Mouse (Mus musculus): ENCODE data around the gene Pam. TPM values are rescaled to one million over a fixed set of nuclear protein-coding genes. Genes with fewer than 3 reads are reported as not detected.
A peak's percentile ranks its signal among the peaks of the same experiment; 100 is the strongest.

The Pam gene
- total and polyA plus RNA-seq, 2 experiments from 2014 or later = 46.6 to 125 TPM

GRCm38 (mm10) chr1:97821282-97821681, 274.2 kb downstream of the Pam start:
- Histone ChIP-seq H3K36me3 (ENCODE audit: insufficient read depth, low read length) (peaks cover 8% of the 10 kb centered on the region), H3K4me3 (ENCODE audit: low read depth, low read length) (no peak overlapping the region), H3K4me2 (ENCODE audit: low read depth, low read length, poor library complexity, severe bottlenecking) (no peak overlapping the region), H3K4me1 (ENCODE audit: insufficient read depth, low read length) (no peaks in the 10 kb centered on the region), H3K9me3 (ENCODE audit: low read length) (no peaks in the 10 kb centered on the region), H3K9ac (replicated peaks; ENCODE audit: low read length, poor library complexity, severe bottlenecking) (no peak overlapping the region), H3K27ac (ENCODE audit: low read depth, low read length) (no peak overlapping the region), H3K27me3 (ENCODE audit: insufficient read depth, low read length) (no peaks in the 10 kb centered on the region)
- TF ChIP-seq CTCF (IDR thresholded peaks at IDR 0.05) = no peak
- DNase-seq (ENCODE audit: low spot score) (no peak), ATAC-seq (ENCODE audit: low FRiP score) (no peak)
- WGBS = 93% methylated on average over 3 of the region's 3 CpGs

GRCm38 (mm10) chr1:97809255-97809912, 286.1 kb downstream of the Pam start:
- H3K4me3 ChIP-seq (ENCODE audit: low read depth, low read length) = no peak overlapping the region
- no peak overlapping the region for H3K27ac ChIP-seq (ENCODE audit: low read depth, low read length)
- ATAC-seq (ENCODE audit: low FRiP score) (no peak; the same call in 1 of the 2 replicates), DNase-seq (ENCODE audit: low spot score) (peak; percentile 62)
- no peak overlapping the region for H3K4me2 ChIP-seq (ENCODE audit: low read depth, low read length, poor library complexity, severe bottlenecking)
- peak; percentile 83 for TF ChIP-seq CTCF (IDR thresholded peaks at IDR 0.05)
- H3K9me3 ChIP-seq (ENCODE audit: low read length) = no peaks in the 10 kb centered on the region
- no peak overlapping the region for H3K9ac ChIP-seq (replicated peaks; ENCODE audit: low read length, poor library complexity, severe bottlenecking)
- 31% methylated on average over 2 of the region's 2 CpGs for WGBS
- H3K36me3 ChIP-seq (ENCODE audit: insufficient read depth, low read length) = no peaks in the 10 kb centered on the region
- H3K4me1 ChIP-seq (ENCODE audit: insufficient read depth, low read length) = no peaks in the 10 kb centered on the region
- no peaks in the 10 kb centered on the region for H3K27me3 ChIP-seq (ENCODE audit: insufficient read depth, low read length)

GRCm38 (mm10) chr1:97804520-97804919, 290.9 kb downstream of the Pam start:
- no peak overlapping the region for H3K27ac ChIP-seq (ENCODE audit: low read depth, low read length)
- no peak overlapping the region for H3K9ac ChIP-seq (replicated peaks; ENCODE audit: low read length, poor library complexity, severe bottlenecking)
- H3K36me3 ChIP-seq (ENCODE audit: insufficient read depth, low read length) = no peaks in the 10 kb centered on the region
- H3K9me3 ChIP-seq (ENCODE audit: low read length) = peaks cover 3% of the 10 kb centered on the region; the same call in 1 of the 2 replicates
- ATAC-seq (ENCODE audit: low FRiP score) (no peak), DNase-seq (ENCODE audit: low spot score) (no peak)
- TF ChIP-seq CTCF (IDR thresholded peaks at IDR 0.05) = no peak
- no peaks in the 10 kb centered on the region for H3K27me3 ChIP-seq (ENCODE audit: insufficient read depth, low read length)
- no peak overlapping the region for H3K4me3 ChIP-seq (ENCODE audit: low read depth, low read length)
- H3K4me2 ChIP-seq (ENCODE audit: low read depth, low read length, poor library complexity, severe bottlenecking) = no peak overlapping the region
- H3K4me1 ChIP-seq (ENCODE audit: insufficient read depth, low read length) = no peaks in the 10 kb centered on the region

- DNase-seq (ENCODE audit: low spot score) = peak; percentile 42
- no peak for ATAC-seq (ENCODE audit: low FRiP score)
- Histone ChIP-seq H3K27ac (ENCODE audit: low read depth, low read length) (no peak overlapping the region), H3K4me1 (ENCODE audit: insufficient read depth, low read length) (no peaks in the 10 kb centered on the region), H3K4me3 (ENCODE audit: low read depth, low read length) (no peak overlapping the region), H3K9me3 (ENCODE audit: low read length) (peaks cover 3% of the 10 kb centered on the region; the same call in 1 of the 2 replicates), H3K36me3 (ENCODE audit: insufficient read depth, low read length) (no peaks in the 10 kb centered on the region), H3K9ac (replicated peaks; ENCODE audit: low read length, poor library complexity, severe bottlenecking) (no peak overlapping the region), H3K4me2 (ENCODE audit: low read depth, low read length, poor library complexity, severe bottlenecking) (no peak overlapping the region), H3K27me3 (ENCODE audit: insufficient read depth, low read length) (no peaks in the 10 kb centered on the region)
- peak; percentile 72 for TF ChIP-seq CTCF (IDR thresholded peaks at IDR 0.05)
- 34% methylated on average over 4 of the region's 4 CpGs for WGBS
Observed at GRCm38 (mm10) chr1:97802207-97802902, 293.1 kb downstream of the Pam start.

- ATAC-seq (ENCODE audit: low FRiP score) (no peak), DNase-seq (ENCODE audit: low spot score) (no peak)
- H3K27me3 ChIP-seq (ENCODE audit: insufficient read depth, low read length) = no peaks in the 10 kb centered on the region
- no peaks in the 10 kb centered on the region for H3K36me3 ChIP-seq (ENCODE audit: insufficient read depth, low read length)
- H3K9ac ChIP-seq (replicated peaks; ENCODE audit: low read length, poor library complexity, severe bottlenecking) = no peak overlapping the region
- peaks cover 3% of the 10 kb centered on the region; the same call in 1 of the 2 replicates for H3K9me3 ChIP-seq (ENCODE audit: low read length)
- H3K4me3 ChIP-seq (ENCODE audit: low read depth, low read length) = no peak overlapping the region
- H3K4me2 ChIP-seq (ENCODE audit: low read depth, low read length, poor library complexity, severe bottlenecking) = no peak overlapping the region
- no peaks in the 10 kb centered on the region for H3K4me1 ChIP-seq (ENCODE audit: insufficient read depth, low read length)
- 92% methylated on average over 9 of the region's 9 CpGs for WGBS
- TF ChIP-seq CTCF (IDR thresholded peaks at IDR 0.05) = no peak
- no peak overlapping the region for H3K27ac ChIP-seq (ENCODE audit: low read depth, low read length)
Observed at GRCm38 (mm10) chr1:97795936-97796335, 299.5 kb downstream of the Pam start.

- WGBS = 91% methylated on average over 3 of the region's 3 CpGs
- no peak overlapping the region for H3K9ac ChIP-seq (replicated peaks; ENCODE audit: low read length, poor library complexity, severe bottlenecking)
Observed at GRCm38 (mm10) chr1:97794110-97794509, 301.3 kb downstream of the Pam start.

More at GRCm38 (mm10) chr1:97794110-97794509, 301.3 kb downstream of the Pam start:
- DNase-seq (ENCODE audit: low spot score) (no peak), ATAC-seq (ENCODE audit: low FRiP score) (no peak)
- Histone ChIP-seq H3K4me3 (ENCODE audit: low read depth, low read length) (no peak overlapping the region), H3K27ac (ENCODE audit: low read depth, low read length) (no peak overlapping the region), H3K36me3 (ENCODE audit: insufficient read depth, low read length) (no peaks in the 10 kb centered on the region), H3K27me3 (ENCODE audit: insufficient read depth, low read length) (no peaks in the 10 kb centered on the region), H3K4me2 (ENCODE audit: low read depth, low read length, poor library complexity, severe bottlenecking) (no peak overlapping the region), H3K4me1 (ENCODE audit: insufficient read depth, low read length) (no peaks in the 10 kb centered on the region), H3K9me3 (ENCODE audit: low read length) (no peaks in the 10 kb centered on the region)
- no peak for TF ChIP-seq CTCF (IDR thresholded peaks at IDR 0.05)

Measured in midbrain, postnatal 0 days (tissue).